ENCODE assay signal across 16 mouse cellular contexts in genomic region chr2:43217119-43217518, GRCm38 (mm10).
DNase-seq lines count a peak whose midpoint lies in the region; ATAC-seq and TF ChIP-seq lines count a peak whose summit lies in the region.
"Had no signal": no experiment of that assay in that cellular context is flagged by ENCODE, and none has a peak within 500 bp of the region (broad histone marks: within the 10 kb centered on the region; RNA-seq: fewer than 3 reads in every experiment).

No protein-coding gene starts in this region.

- H3K4me1 ChIP-seq in forebrain, embryonic 13.5 days = peaks cover 5% of the 10 kb centered on the region; the same call in 1 of the 2 replicates
- no peaks in the 10 kb centered on the region for H3K4me1 ChIP-seq in forebrain, embryonic 11.5 days (replicated peaks; ENCODE audit: control insufficient read depth, insufficient read depth, low read length)
- H3K4me1 ChIP-seq in forebrain, embryonic 14.5 days (ENCODE audit: control insufficient read depth, insufficient read depth, low read length) = no peaks in the 10 kb centered on the region
- peaks cover 3% of the 10 kb centered on the region for H3K4me1 ChIP-seq in forebrain, embryonic 16.5 days (replicated peaks; ENCODE audit: control insufficient read depth, insufficient read depth, low read length)
- H3K4me1 ChIP-seq in heart, adult 2 months (ENCODE audit: control insufficient read depth, insufficient read depth, low read length) = no peaks in the 10 kb centered on the region
- H3K4me1 ChIP-seq: embryonic facial prominence, embryonic 10.5 days; embryonic facial prominence, embryonic 12.5 days had no signal

- no peak overlapping the region for H3K4me3 ChIP-seq in forebrain, embryonic 13.5 days
- no peak overlapping the region for H3K4me3 ChIP-seq in forebrain, embryonic 11.5 days (ENCODE audit: low read depth, low read length)
- H3K4me3 ChIP-seq in forebrain, embryonic 14.5 days (ENCODE audit: low read depth, low read length) = no peak overlapping the region
- H3K4me3 ChIP-seq in forebrain, embryonic 16.5 days (replicated peaks; ENCODE audit: low read length) = no peak overlapping the region
- H3K4me3 ChIP-seq in heart, adult 2 months = no peak overlapping the region
- H3K4me3 ChIP-seq: embryonic facial prominence, embryonic 10.5 days; embryonic facial prominence, embryonic 12.5 days had no signal

- H3K27me3 ChIP-seq in forebrain, embryonic 13.5 days = no peaks in the 10 kb centered on the region
- no peaks in the 10 kb centered on the region for H3K27me3 ChIP-seq in forebrain, embryonic 11.5 days (ENCODE audit: control insufficient read depth, insufficient read depth, low read length)
- H3K27me3 ChIP-seq in forebrain, embryonic 14.5 days (replicated peaks; ENCODE audit: control insufficient read depth, insufficient read depth, low read length) = no peaks in the 10 kb centered on the region
- H3K27me3 ChIP-seq in forebrain, embryonic 16.5 days (replicated peaks; ENCODE audit: control insufficient read depth, insufficient read depth, low read length) = no peaks in the 10 kb centered on the region
- no peaks in the 10 kb centered on the region for H3K27me3 ChIP-seq in heart, adult 2 months (ENCODE audit: control insufficient read depth, insufficient read depth, low read length)
- H3K27me3 ChIP-seq: embryonic facial prominence, embryonic 12.5 days had no signal

- intact Hi-C loops in heart, adult 2 months (cut with DNase I) = no loop called here

- TF ChIP-seq EP300 in heart, adult 2 months (IDR thresholded peaks at IDR 0.05; ENCODE audit: insufficient read depth, low read depth, low read length) = no peak

- no peak for DNase-seq in forebrain, embryonic 11.5 days (ENCODE audit: low spot score)
- peak; percentile 82 for DNase-seq in forebrain, embryonic 14.5 days (ENCODE audit: low spot score)
- no peak for DNase-seq in left cerebral cortex, adult 11 months (ENCODE audit: low spot score)
- DNase-seq in right cerebral cortex, postnatal 4 days = no peak
- DNase-seq in heart, adult 2 months = no peak
- DNase-seq: adrenal gland, adult 8-10 months; adrenal gland, postnatal 14 days; cerebellum, adult 11-12 months; cerebellum, adult 2 months; cerebellum, adult 9-10 months; cerebellum, postnatal 10 days; cerebellum, postnatal 25 days had no signal

- no peak overlapping the region for H3K27ac ChIP-seq in forebrain, embryonic 13.5 days
- no peak overlapping the region for H3K27ac ChIP-seq in forebrain, embryonic 11.5 days (ENCODE audit: low read depth, low read length)
- no peak overlapping the region for H3K27ac ChIP-seq in forebrain, embryonic 14.5 days (ENCODE audit: low read depth, low read length)
- H3K27ac ChIP-seq in forebrain, embryonic 16.5 days (ENCODE audit: low read length) = no peak overlapping the region
- no peak overlapping the region for H3K27ac ChIP-seq in heart, adult 2 months
- H3K27ac ChIP-seq: embryonic facial prominence, embryonic 10.5 days; embryonic facial prominence, embryonic 12.5 days had no signal

- peak; percentile 77 for ATAC-seq in forebrain, embryonic 13.5 days
- no peak for ATAC-seq in forebrain, embryonic 11.5 days (replicated peaks; ENCODE audit: low FRiP score)
- ATAC-seq in forebrain, embryonic 14.5 days = peak; percentile 76
- peak; percentile 82 for ATAC-seq in forebrain, embryonic 16.5 days

- 14% methylated on average over 1 of the region's 1 CpGs for WGBS in forebrain, embryonic 13.5 days
- WGBS in forebrain, embryonic 11.5 days = 42% methylated on average over 1 of the region's 1 CpGs
- WGBS in forebrain, embryonic 14.5 days = 10% methylated on average over 1 of the region's 1 CpGs
- 15% methylated on average over 1 of the region's 1 CpGs for WGBS in forebrain, embryonic 16.5 days
- 43% methylated on average over 1 of the region's 1 CpGs for WGBS in heart, adult 2 months

- H3K9me3 ChIP-seq in forebrain, embryonic 13.5 days (replicated peaks) = no peaks in the 10 kb centered on the region
- no peaks in the 10 kb centered on the region for H3K9me3 ChIP-seq in forebrain, embryonic 11.5 days (ENCODE audit: control insufficient read depth, low read length)
- H3K9me3 ChIP-seq in forebrain, embryonic 14.5 days (replicated peaks; ENCODE audit: control insufficient read depth, low read length) = no peaks in the 10 kb centered on the region
- no peaks in the 10 kb centered on the region for H3K9me3 ChIP-seq in forebrain, embryonic 16.5 days (ENCODE audit: control insufficient read depth, low read length)
- H3K9me3 ChIP-seq: embryonic facial prominence, embryonic 10.5 days; embryonic facial prominence, embryonic 12.5 days had no signal

- H3K36me3 ChIP-seq in forebrain, embryonic 13.5 days (ENCODE audit: poor library complexity, severe bottlenecking) = no peaks in the 10 kb centered on the region
- H3K36me3 ChIP-seq in forebrain, embryonic 11.5 days (ENCODE audit: control insufficient read depth, insufficient read depth, low read length) = no peaks in the 10 kb centered on the region
- no peaks in the 10 kb centered on the region for H3K36me3 ChIP-seq in forebrain, embryonic 14.5 days (ENCODE audit: control insufficient read depth, insufficient read depth, low read length)
- no peaks in the 10 kb centered on the region for H3K36me3 ChIP-seq in forebrain, embryonic 16.5 days (ENCODE audit: control insufficient read depth, insufficient read depth)
- H3K36me3 ChIP-seq in heart, adult 2 months (ENCODE audit: control insufficient read depth, insufficient read depth, low read length) = no peaks in the 10 kb centered on the region
- H3K36me3 ChIP-seq: embryonic facial prominence, embryonic 10.5 days; embryonic facial prominence, embryonic 12.5 days had no signal

- TF ChIP-seq CTCF in heart, adult 2 months (IDR thresholded peaks at IDR 0.05) = no peak

- H3K4me2 ChIP-seq in forebrain, embryonic 13.5 days = no peak overlapping the region
- H3K4me2 ChIP-seq in forebrain, embryonic 11.5 days (ENCODE audit: low read depth, low read length, severe bottlenecking) = no peak overlapping the region
- H3K4me2 ChIP-seq in forebrain, embryonic 14.5 days (ENCODE audit: low read length) = no peak overlapping the region
- no peak overlapping the region for H3K4me2 ChIP-seq in forebrain, embryonic 16.5 days (ENCODE audit: low read length)
- H3K4me2 ChIP-seq: embryonic facial prominence, embryonic 12.5 days had no signal

- no peaks in the 10 kb centered on the region for H3K79me2 ChIP-seq in heart, adult 2 months (replicated peaks; ENCODE audit: control insufficient read depth, insufficient read depth, low read length)

- no peak overlapping the region for H3K9ac ChIP-seq in forebrain, embryonic 13.5 days
- H3K9ac ChIP-seq in forebrain, embryonic 11.5 days (ENCODE audit: low read length) = no peak overlapping the region
- no peak overlapping the region for H3K9ac ChIP-seq in forebrain, embryonic 14.5 days (ENCODE audit: low read length)
- no peak overlapping the region for H3K9ac ChIP-seq in forebrain, embryonic 16.5 days (replicated peaks; ENCODE audit: low read depth, low read length)
- no peak overlapping the region for H3K9ac ChIP-seq in heart, adult 2 months (ENCODE audit: low read depth, low read length)
- H3K9ac ChIP-seq: embryonic facial prominence, embryonic 12.5 days had no signal

- TF ChIP-seq POLR2A in heart, adult 2 months (IDR thresholded peaks at IDR 0.05; ENCODE audit: insufficient read depth, low read depth, low read length) = no peak
